Mouse (Mus musculus): ENCODE data around the gene Tpst2. TPM values are rescaled to one million over a fixed set of nuclear protein-coding genes. Genes with fewer than 3 reads are reported as not detected.
A peak's percentile ranks its signal among the peaks of the same experiment; 100 is the strongest.

Tpst2 gene
- polyA plus RNA-seq, 1 experiment from 2014 or later: 35.6 TPM

- Histone ChIP-seq H3K9me3 (ENCODE audit: control insufficient read depth, low read length) (no peaks in the 10 kb centered on the region), H3K4me1 (ENCODE audit: control insufficient read depth, insufficient read depth, low read depth, low read length) (peaks cover 3% of the 10 kb centered on the region; the same call in 1 of the 2 replicates)
Measured at GRCm38 (mm10) chr5:112264099-112264498, 12.4 kb upstream of the Tpst2 start.

DNA sequence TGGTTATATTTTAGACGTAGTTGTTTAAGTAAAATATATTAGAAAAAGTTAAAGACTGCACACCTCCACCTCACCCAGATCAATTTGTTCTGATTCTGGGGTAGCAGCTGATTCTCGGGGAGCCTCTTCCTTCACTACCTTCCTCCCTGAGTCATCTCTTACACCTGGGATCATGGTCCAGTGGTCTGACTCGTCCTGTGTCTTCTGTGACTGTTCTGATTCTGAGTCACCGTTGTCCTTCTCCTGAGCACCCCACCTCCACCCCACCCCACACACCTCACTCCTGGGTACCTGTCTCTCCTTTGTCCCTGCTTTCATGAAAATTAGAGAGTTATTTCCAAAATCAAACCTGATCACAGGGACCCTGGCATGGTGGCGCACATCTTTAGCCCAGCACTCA lies 11.4 kb upstream of the Tpst2 start:
- Histone ChIP-seq H3K36me3 (ENCODE audit: control insufficient read depth, insufficient read depth, low read length) (no peaks in the 10 kb centered on the region), H3K27ac (ENCODE audit: low read depth, low read length) (no peak overlapping the region), H3K4me1 (ENCODE audit: control insufficient read depth, insufficient read depth, low read depth, low read length) (peaks cover 3% of the 10 kb centered on the region; the same call in 1 of the 2 replicates), H3K27me3 (replicated peaks; ENCODE audit: control insufficient read depth, insufficient read depth, low read length) (no peaks in the 10 kb centered on the region), H3K4me2 (ENCODE audit: low read length) (no peak overlapping the region), H3K4me3 (ENCODE audit: low read length) (no peak overlapping the region), H3K9ac (ENCODE audit: low read depth, low read length) (no peak overlapping the region), H3K9me3 (ENCODE audit: control insufficient read depth, low read length) (no peaks in the 10 kb centered on the region)
- 87% methylated on average over 5 of the region's 5 CpGs for WGBS
- ATAC-seq: no peak

More at GRCm38 (mm10) chr5:112264099-112264498, 12.4 kb upstream of the Tpst2 start:
- WGBS: 90% methylated on average over 7 of the region's 7 CpGs
- Histone ChIP-seq H3K9ac (ENCODE audit: low read depth, low read length) (no peak overlapping the region), H3K4me2 (ENCODE audit: low read length) (no peak overlapping the region), H3K27ac (ENCODE audit: low read depth, low read length) (no peak overlapping the region), H3K27me3 (replicated peaks; ENCODE audit: control insufficient read depth, insufficient read depth, low read length) (no peaks in the 10 kb centered on the region), H3K36me3 (ENCODE audit: control insufficient read depth, insufficient read depth, low read length) (no peaks in the 10 kb centered on the region), H3K4me3 (ENCODE audit: low read length) (no peak overlapping the region)
- no peak for ATAC-seq

- Histone ChIP-seq H3K36me3 (ENCODE audit: control insufficient read depth, insufficient read depth, low read length) (no peaks in the 10 kb centered on the region), H3K9me3 (ENCODE audit: control insufficient read depth, low read length) (no peaks in the 10 kb centered on the region), H3K4me3 (ENCODE audit: low read length) (no peak overlapping the region), H3K4me1 (ENCODE audit: control insufficient read depth, insufficient read depth, low read depth, low read length) (peaks cover 4% of the 10 kb centered on the region), H3K27me3 (replicated peaks; ENCODE audit: control insufficient read depth, insufficient read depth, low read length) (no peaks in the 10 kb centered on the region), H3K27ac (ENCODE audit: low read depth, low read length) (no peak overlapping the region), H3K9ac (ENCODE audit: low read depth, low read length) (no peak overlapping the region), H3K4me2 (ENCODE audit: low read length) (peak overlapping the region; percentile 6; the same call in 1 of the 2 replicates)
- ATAC-seq: peak; percentile 42; the same call in 1 of the 2 replicates
- 6% methylated on average over 10 of the region's 10 CpGs for WGBS
Measured at GRCm38 (mm10) chr5:112265515-112265914, 11.0 kb upstream of the Tpst2 start.

- no peaks in the 10 kb centered on the region for H3K9me3 ChIP-seq (ENCODE audit: control insufficient read depth, low read length)
- no peak overlapping the region for H3K27ac ChIP-seq (ENCODE audit: low read depth, low read length)
- H3K27me3 ChIP-seq (replicated peaks; ENCODE audit: control insufficient read depth, insufficient read depth, low read length): no peaks in the 10 kb centered on the region
- H3K4me1 ChIP-seq (ENCODE audit: control insufficient read depth, insufficient read depth, low read depth, low read length): peaks cover 10% of the 10 kb centered on the region
- no peak overlapping the region for H3K9ac ChIP-seq (ENCODE audit: low read depth, low read length)
- ATAC-seq: no peak
- H3K36me3 ChIP-seq (ENCODE audit: control insufficient read depth, insufficient read depth, low read length): no peaks in the 10 kb centered on the region
- 72% methylated on average over 9 of the region's 9 CpGs for WGBS
- H3K4me3 ChIP-seq (ENCODE audit: low read length): no peak overlapping the region
- H3K4me2 ChIP-seq (ENCODE audit: low read length): peak overlapping the region; percentile 6; the same call in 1 of the 2 replicates
Measured at GRCm38 (mm10) chr5:112266011-112266777, 10.3 kb upstream of the Tpst2 start.

GRCm38 (mm10) chr5:112270764-112271541 lies 5.5 kb upstream of the Tpst2 start:
- no peaks in the 10 kb centered on the region for H3K9me3 ChIP-seq (ENCODE audit: control insufficient read depth, low read length)
- H3K27me3 ChIP-seq (replicated peaks; ENCODE audit: control insufficient read depth, insufficient read depth, low read length): no peaks in the 10 kb centered on the region
- ATAC-seq: peak; percentile 57; the same call in 1 of the 2 replicates
- no peak overlapping the region for H3K4me3 ChIP-seq (ENCODE audit: low read length)
- no peaks in the 10 kb centered on the region for H3K36me3 ChIP-seq (ENCODE audit: control insufficient read depth, insufficient read depth, low read length)
- 0 out of 2 replicates have a peak overlapping the region, but pooled peaks have one; percentile 1 for H3K9ac ChIP-seq (ENCODE audit: low read depth, low read length)
- peak overlapping the region; percentile 55 for H3K27ac ChIP-seq (ENCODE audit: low read depth, low read length)
- peaks cover 12% of the 10 kb centered on the region for H3K4me1 ChIP-seq (ENCODE audit: control insufficient read depth, insufficient read depth, low read depth, low read length)
- 16% methylated on average over 24 of the region's 24 CpGs for WGBS
- peak overlapping the region; percentile 30 for H3K4me2 ChIP-seq (ENCODE audit: low read length)

DNA sequence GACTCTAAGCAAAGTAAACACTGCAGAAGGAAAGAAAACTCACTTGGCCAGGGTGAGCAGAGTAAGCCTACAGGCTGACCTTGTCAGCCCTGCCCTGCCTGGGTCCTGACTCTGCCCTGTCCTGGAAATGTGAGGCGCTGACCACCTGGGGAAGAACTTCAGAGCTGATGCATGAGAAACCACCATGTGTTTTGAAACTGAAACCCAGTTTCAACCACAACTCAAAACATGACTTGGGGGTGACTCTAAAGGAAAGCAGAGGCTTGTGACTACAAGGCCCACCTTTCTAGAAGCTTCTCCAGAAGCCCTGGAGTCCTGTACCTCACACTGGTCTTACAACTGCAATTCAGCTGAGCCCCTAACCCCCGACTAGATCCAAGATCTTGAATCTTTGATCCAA lies 3.6 kb upstream of the Tpst2 start:
- no peak for ATAC-seq
- H3K4me3 ChIP-seq (ENCODE audit: low read length): no peak overlapping the region
- H3K36me3 ChIP-seq (ENCODE audit: control insufficient read depth, insufficient read depth, low read length): no peaks in the 10 kb centered on the region
- H3K27me3 ChIP-seq (replicated peaks; ENCODE audit: control insufficient read depth, insufficient read depth, low read length): no peaks in the 10 kb centered on the region
- no peak overlapping the region for H3K27ac ChIP-seq (ENCODE audit: low read depth, low read length)
- peaks cover 18% of the 10 kb centered on the region for H3K4me1 ChIP-seq (ENCODE audit: control insufficient read depth, insufficient read depth, low read depth, low read length)
- WGBS: 76% methylated on average over 2 of the region's 2 CpGs
- H3K9ac ChIP-seq (ENCODE audit: low read depth, low read length): no peak overlapping the region
- no peak overlapping the region for H3K4me2 ChIP-seq (ENCODE audit: low read length)
- no peaks in the 10 kb centered on the region for H3K9me3 ChIP-seq (ENCODE audit: control insufficient read depth, low read length)

DNA sequence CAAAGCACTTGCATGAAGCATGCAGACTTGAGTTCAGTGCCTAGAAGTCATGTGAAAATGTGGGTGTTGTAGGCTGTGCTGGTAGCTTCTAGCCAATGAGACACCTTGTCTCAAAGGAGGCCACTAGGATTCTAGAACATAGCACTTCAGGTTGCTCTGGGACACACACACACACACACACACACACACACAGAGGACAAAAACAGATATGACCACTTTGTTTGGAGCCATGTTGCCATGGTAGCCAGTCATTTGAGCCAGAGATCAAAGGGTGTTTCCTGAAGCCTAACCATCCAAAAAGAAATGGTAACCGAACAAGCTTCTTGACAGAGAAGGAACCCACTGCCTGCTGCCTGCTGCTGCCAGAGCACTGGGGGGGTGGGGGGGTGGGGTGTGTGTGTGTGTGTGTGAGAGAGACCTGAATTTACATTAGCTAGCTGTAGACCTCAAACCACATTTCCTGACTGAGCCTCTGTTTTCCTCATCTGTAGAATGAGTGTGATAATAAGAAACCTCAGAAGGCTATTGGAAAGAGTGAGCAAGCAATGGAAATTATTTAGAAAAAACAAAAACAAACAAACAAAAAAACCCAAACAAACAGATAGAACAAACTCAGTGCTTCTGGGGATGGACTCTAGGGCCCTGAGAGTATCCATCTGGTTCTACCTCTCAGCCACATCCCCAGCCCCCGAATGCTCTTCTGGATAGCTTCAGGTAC lies 2.6 kb upstream of the Tpst2 start:
- Histone ChIP-seq H3K4me2 (ENCODE audit: low read length) (no peak overlapping the region), H3K27me3 (replicated peaks; ENCODE audit: control insufficient read depth, insufficient read depth, low read length) (no peaks in the 10 kb centered on the region), H3K4me3 (ENCODE audit: low read length) (no peak overlapping the region), H3K36me3 (ENCODE audit: control insufficient read depth, insufficient read depth, low read length) (no peaks in the 10 kb centered on the region), H3K4me1 (ENCODE audit: control insufficient read depth, insufficient read depth, low read depth, low read length) (peaks cover 21% of the 10 kb centered on the region), H3K9ac (ENCODE audit: low read depth, low read length) (no peak overlapping the region), H3K27ac (ENCODE audit: low read depth, low read length) (no peak overlapping the region), H3K9me3 (ENCODE audit: control insufficient read depth, low read length) (no peaks in the 10 kb centered on the region)
- no peak for ATAC-seq
- WGBS: 44% methylated on average over 2 of the region's 2 CpGs

DNA sequence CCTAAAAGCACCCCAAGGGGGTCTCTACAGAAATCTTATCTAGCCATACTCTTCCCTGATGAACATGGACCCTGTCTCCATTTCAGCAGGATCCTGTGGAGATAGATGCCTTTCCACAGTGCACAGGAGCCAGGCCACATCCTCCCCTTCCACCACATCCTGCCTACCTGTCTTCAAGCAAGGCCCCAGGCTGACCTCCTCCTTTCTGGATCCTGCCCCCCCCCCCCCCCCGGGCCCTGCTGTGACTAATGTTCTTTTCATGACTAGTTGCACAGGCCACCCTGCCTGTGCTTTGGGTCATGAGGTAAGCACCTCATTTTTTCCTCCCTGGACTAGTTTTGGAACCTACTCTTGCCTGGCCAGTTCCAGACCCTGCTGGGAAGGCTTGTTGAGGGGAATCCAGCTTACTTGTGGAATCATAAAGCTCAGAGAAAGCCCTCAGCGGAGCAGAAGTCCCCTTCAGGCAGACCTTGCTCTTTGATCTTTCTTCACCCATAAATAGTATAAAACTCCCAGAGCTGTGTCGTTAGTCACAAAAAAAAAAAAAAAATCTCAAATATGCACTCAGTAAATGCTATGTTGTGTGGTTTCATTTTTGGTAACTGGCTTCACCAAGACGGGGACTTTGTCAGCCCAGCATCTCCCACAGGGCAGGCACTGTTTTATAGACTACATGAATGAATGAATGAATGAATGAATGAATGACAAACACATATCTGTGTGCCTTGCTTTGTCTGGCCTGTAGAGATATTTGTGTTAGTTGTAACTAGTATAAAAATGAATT lies 1.3 kb upstream of the Tpst2 start:
- Histone ChIP-seq H3K27me3 (replicated peaks; ENCODE audit: control insufficient read depth, insufficient read depth, low read length) (no peaks in the 10 kb centered on the region), H3K9ac (ENCODE audit: low read depth, low read length) (no peak overlapping the region), H3K4me3 (ENCODE audit: low read length) (peak overlapping the region; percentile 78; the same call in 1 of the 2 replicates), H3K4me1 (ENCODE audit: control insufficient read depth, insufficient read depth, low read depth, low read length) (peaks cover 25% of the 10 kb centered on the region), H3K9me3 (ENCODE audit: control insufficient read depth, low read length) (no peaks in the 10 kb centered on the region), H3K36me3 (ENCODE audit: control insufficient read depth, insufficient read depth, low read length) (no peaks in the 10 kb centered on the region), H3K4me2 (ENCODE audit: low read length) (peak overlapping the region; percentile 73), H3K27ac (ENCODE audit: low read depth, low read length) (no peak overlapping the region; the same call in 1 of the 2 replicates)
- WGBS: 58% methylated on average over 4 of the region's 4 CpGs
- ATAC-seq: no peak

Data from hindbrain, embryonic 16.5 days (tissue).